Mouse (Mus musculus) E14TG2a.4 (cell line): ENCODE data around the gene Cfap99.

ENCODE experiments used
- CTCF ChIP-seq: conservative IDR thresholded peaks from 2 replicates; pipeline ENCODE4 v1.5.1; 2014; ENCODE audit warnings: low read length
- NANOG ChIP-seq: IDR thresholded peaks from 2 replicates; pipeline ENCODE4 v1.6.1; 2014; ENCODE audit warnings: borderline replicate concordance, low read length, mixed read lengths
- POU5F1 ChIP-seq: IDR thresholded peaks from 2 replicates; pipeline ENCODE4 v1.6.1; 2014; ENCODE audit warnings: low read length, borderline replicate concordance

GRCm38 (mm10) chr5:34294696-34295095 lies 6.3 kb downstream of the Cfap99 start:
- TF ChIP-seq CTCF (no peak), NANOG (no peak), POU5F1 (no peak)
